Mouse (Mus musculus) gastrocnemius, postnatal 4 days (tissue): ENCODE measurements around the gene Mtch1. TPM values are rescaled to one million over a fixed set of nuclear protein-coding genes. Genes with fewer than 3 reads are reported as not detected.
"Not testable (repeated sequence)": the region's sequence is repeated elsewhere in the genome, so short reads cannot be mapped to it uniquely, and the experiment has no call there.

Source experiments
- DNase-seq, 2 experiments: peaks; one replicate each; pipeline ENCODE4 v3.0.0; 2021 to 2022; ENCODE audit warnings: low spot score in 2 of 2, mixed read lengths in 2 of 2
- long read RNA-seq, 2 experiments: library from polyadenylated mRNA; stranded (forward); transcript quantifications; one replicate each; pipeline ENCODE4 v2.0.0; 2021
- total RNA-seq, 2 experiments: library from RNA; stranded (reverse); gene quantifications; 2 replicates each; pipeline ENCODE4 v1.2.3; 2021

The Mtch1 gene
- 100 to 1,000 TPM; 302 to 317 TPM for total RNA-seq
- long read RNA-seq, experiment 1, transcript Mtch1-202 (12 exons, 1,897 nt), result major isoform, 333 of 679 reads
- long read RNA-seq, experiment 1, transcript Mtch1-207 (13 exons, 1,093 nt), result minor isoform, 15 of 679 reads
- long read RNA-seq, experiment 1, transcript Mtch1-201 (12 exons, 1,952 nt), result minor isoform, 271 of 679 reads
- long read RNA-seq, experiment 1, transcript Mtch1-216 (13 exons, 1,108 nt), result minor isoform, 11 of 679 reads
- long read RNA-seq, experiment 1, partial matches to known transcripts, result 10 of 679 reads
- long read RNA-seq, experiment 1, other reads (novel, unspliced or antisense), result 27 of 679 reads
- long read RNA-seq, experiment 2, transcript Mtch1-201 (12 exons, 1,952 nt), result minor isoform, 348 of 907 reads
- long read RNA-seq, experiment 2, transcript Mtch1-216 (13 exons, 1,108 nt), result minor isoform, 10 of 907 reads
- long read RNA-seq, experiment 2, transcript Mtch1-202 (12 exons, 1,897 nt), result major isoform, 472 of 907 reads
- long read RNA-seq, experiment 2, transcript Mtch1-207 (13 exons, 1,093 nt), result minor isoform, 17 of 907 reads
- long read RNA-seq, experiment 2, partial matches to known transcripts, result 13 of 907 reads
- long read RNA-seq, experiment 2, other reads (novel, unspliced or antisense), result 36 of 907 reads

GRCm38 (mm10) chr17:29347645-29348256 lies at the start of gene Mtch1:
Mtch1 (minus strand) TSS chr17:29347934.
- DNase-seq, result peak; percentile 99

GRCm38 (mm10) chr17:29396821-29397242 lies 49.1 kb upstream of the Mtch1 start:
- peak; percentile 59 to 78 for DNase-seq

- no peak for DNase-seq
Measured at GRCm38 (mm10) chr17:29396056-29396799, 48.5 kb upstream of the Mtch1 start.

- DNase-seq, result no peak
Measured at GRCm38 (mm10) chr17:29395381-29395780, 47.6 kb upstream of the Mtch1 start.

GRCm38 (mm10) chr17:29394761-29395160 lies 47.0 kb upstream of the Mtch1 start:
- not testable (repeated sequence) for DNase-seq

- no peak for DNase-seq
Measured at GRCm38 (mm10) chr17:29394106-29394760, 46.5 kb upstream of the Mtch1 start.

- DNase-seq, result no peak
Measured at GRCm38 (mm10) chr17:29393335-29394089, 45.8 kb upstream of the Mtch1 start.

- no peak for DNase-seq
Measured at GRCm38 (mm10) chr17:29391280-29391679, 43.5 kb upstream of the Mtch1 start.

- DNase-seq, result no peak
Measured at GRCm38 (mm10) chr17:29388978-29389377, 41.2 kb upstream of the Mtch1 start.

GRCm38 (mm10) chr17:29385746-29386145 lies 38.0 kb upstream of the Mtch1 start:
- DNase-seq, result no peak

GRCm38 (mm10) chr17:29384850-29385438 lies 37.2 kb upstream of the Mtch1 start:
- no peak for DNase-seq

GRCm38 (mm10) chr17:29383923-29384322 lies 36.2 kb upstream of the Mtch1 start:
- no peak for DNase-seq

GRCm38 (mm10) chr17:29382417-29382816 lies 34.7 kb upstream of the Mtch1 start:
- DNase-seq, result no peak

GRCm38 (mm10) chr17:29381472-29381871 lies 33.7 kb upstream of the Mtch1 start:
- peak in 1 of 2 experiments; percentile 72 for DNase-seq

- no peak for DNase-seq
Measured at GRCm38 (mm10) chr17:29380241-29380640, 32.5 kb upstream of the Mtch1 start.

- no peak for DNase-seq
Measured at GRCm38 (mm10) chr17:29378056-29378455, 30.3 kb upstream of the Mtch1 start.

GRCm38 (mm10) chr17:29375871-29376270 lies 28.1 kb upstream of the Mtch1 start:
- DNase-seq, result no peak

GRCm38 (mm10) chr17:29370984-29371723 lies 23.4 kb upstream of the Mtch1 start:
- DNase-seq, result peak; percentile 89 to 93

- DNase-seq, result no peak
Measured at GRCm38 (mm10) chr17:29368726-29369125, 21.0 kb upstream of the Mtch1 start.
